In the genomic region with DNA sequence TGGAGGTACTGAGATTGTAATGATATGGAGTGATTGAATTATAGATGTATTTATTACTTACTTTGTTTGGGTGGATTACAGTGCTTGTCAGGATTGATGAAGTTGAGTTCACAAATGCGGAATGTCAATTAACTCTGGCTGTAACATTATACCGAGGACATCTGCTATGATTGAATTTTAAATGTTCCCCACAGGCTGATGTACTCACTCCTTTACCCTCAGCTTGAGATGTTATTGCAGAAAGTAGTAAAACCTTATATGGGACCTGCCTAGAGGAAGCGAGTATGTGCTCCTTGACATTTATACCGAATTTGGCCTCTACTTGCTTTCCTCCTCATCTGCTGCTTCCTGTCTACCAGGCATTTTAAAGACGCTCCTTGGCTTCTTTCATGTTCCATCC, we compare ENCODE assay signal across 21 mouse cellular contexts.
DNase-seq lines count a peak whose midpoint lies in the region; ATAC-seq and TF ChIP-seq lines count a peak whose summit lies in the region.
"Had no signal": no experiment of that assay in that cellular context is flagged by ENCODE, and none has a peak within 500 bp of the region (broad histone marks: within the 10 kb centered on the region; RNA-seq: fewer than 3 reads in every experiment).

No protein-coding gene starts in this region.

- WGBS in embryonic facial prominence, embryonic 11.5 days, result 67% methylated on average over 5 of the region's 5 CpGs
- 73% methylated on average over 5 of the region's 5 CpGs for WGBS in embryonic facial prominence, embryonic 10.5 days
- 35% methylated on average over 5 of the region's 5 CpGs for WGBS in kidney, embryonic 14.5 days
- 61% methylated on average over 5 of the region's 5 CpGs for WGBS in lung, embryonic 14.5 days
- 81% methylated on average over 5 of the region's 5 CpGs for WGBS in lung, adult 2 months
- 77% methylated on average over 5 of the region's 5 CpGs for WGBS in forebrain, postnatal 0 days

- no peak for TF ChIP-seq POLR2A in lung, adult 2 months (IDR thresholded peaks at IDR 0.05; ENCODE audit: borderline replicate concordance, extremely low read depth, low read depth, low read length)

- no peak for ATAC-seq in embryonic facial prominence, embryonic 11.5 days (replicated peaks; ENCODE audit: insufficient number of reproducible peaks, low FRiP score, low TSS enrichment, low read depth)
- peak; percentile 55; the same call in 1 of the 2 replicates for ATAC-seq in kidney, embryonic 14.5 days (ENCODE audit: low FRiP score, low TSS enrichment)
- 0 out of 2 replicates have a peak, but pooled peaks have one; percentile 3 for ATAC-seq in lung, embryonic 14.5 days (ENCODE audit: insufficient read depth)
- ATAC-seq in forebrain, postnatal 0 days, result no peak
- ATAC-seq: CD4-positive, CD25-positive, alpha-beta regulatory T cell, adult 4 months; intestine, embryonic 15.5 days had no signal

- no peak overlapping the region for H3K4me3 ChIP-seq in embryonic facial prominence, embryonic 11.5 days (ENCODE audit: low read depth, low read length)
- no peak overlapping the region for H3K4me3 ChIP-seq in embryonic facial prominence, embryonic 10.5 days
- H3K4me3 ChIP-seq in kidney, embryonic 14.5 days (ENCODE audit: low read length), result no peak overlapping the region
- H3K4me3 ChIP-seq in lung, embryonic 14.5 days (ENCODE audit: low read depth, low read length), result no peak overlapping the region
- H3K4me3 ChIP-seq in lung, adult 2 months (replicated peaks; ENCODE audit: extremely low read depth, low read depth, low read length), result no peak overlapping the region
- no peak overlapping the region for H3K4me3 ChIP-seq in forebrain, postnatal 0 days (ENCODE audit: low read depth, low read length)
- H3K4me3 ChIP-seq: embryonic facial prominence, embryonic 12.5 days; gastrocnemius, adult 2 months; heart, embryonic 12.5 days; hindbrain, embryonic 10.5 days; intestine, embryonic 15.5 days had no signal

- H3K4me1 ChIP-seq in embryonic facial prominence, embryonic 11.5 days (ENCODE audit: control insufficient read depth, insufficient read depth, low read length), result no peaks in the 10 kb centered on the region
- H3K4me1 ChIP-seq in embryonic facial prominence, embryonic 10.5 days, result no peaks in the 10 kb centered on the region
- no peaks in the 10 kb centered on the region for H3K4me1 ChIP-seq in kidney, embryonic 14.5 days (ENCODE audit: control insufficient read depth, insufficient read depth, low read length)
- H3K4me1 ChIP-seq in lung, embryonic 14.5 days (ENCODE audit: insufficient read depth), result no peaks in the 10 kb centered on the region
- no peaks in the 10 kb centered on the region for H3K4me1 ChIP-seq in lung, adult 2 months (ENCODE audit: control insufficient read depth, insufficient read depth, low read length)
- no peaks in the 10 kb centered on the region for H3K4me1 ChIP-seq in forebrain, postnatal 0 days (ENCODE audit: insufficient read depth)
- H3K4me1 ChIP-seq: embryonic facial prominence, embryonic 12.5 days; heart, embryonic 12.5 days; intestine, embryonic 15.5 days had no signal

- no peaks in the 10 kb centered on the region for H3K27me3 ChIP-seq in embryonic facial prominence, embryonic 11.5 days (ENCODE audit: control insufficient read depth, insufficient read depth, low read length)
- H3K27me3 ChIP-seq in embryonic facial prominence, embryonic 10.5 days (replicated peaks; ENCODE audit: low read depth, poor library complexity, severe bottlenecking), result no peaks in the 10 kb centered on the region
- H3K27me3 ChIP-seq in kidney, embryonic 14.5 days (ENCODE audit: control insufficient read depth, insufficient read depth, low read length), result no peaks in the 10 kb centered on the region
- no peaks in the 10 kb centered on the region for H3K27me3 ChIP-seq in lung, embryonic 14.5 days (ENCODE audit: insufficient read depth, low read length)
- no peaks in the 10 kb centered on the region for H3K27me3 ChIP-seq in forebrain, postnatal 0 days (ENCODE audit: insufficient read depth, low read length)
- H3K27me3 ChIP-seq: embryonic facial prominence, embryonic 12.5 days; heart, embryonic 12.5 days; intestine, embryonic 15.5 days had no signal

- TF ChIP-seq CTCF in lung, embryonic 14.5 days (IDR thresholded peaks at IDR 0.05; ENCODE audit: low read depth), result no peak
- no peak for TF ChIP-seq CTCF in lung, adult 2 months (IDR thresholded peaks at IDR 0.05; ENCODE audit: insufficient read depth, low read length)
- no peak for TF ChIP-seq CTCF in forebrain, postnatal 0 days (IDR thresholded peaks at IDR 0.05; ENCODE audit: low read depth)

- no peak overlapping the region for H3K27ac ChIP-seq in embryonic facial prominence, embryonic 11.5 days (replicated peaks; ENCODE audit: low read depth, low read length)
- no peak overlapping the region for H3K27ac ChIP-seq in embryonic facial prominence, embryonic 10.5 days (replicated peaks)
- peak overlapping the region; percentile 44; the same call in 1 of the 2 replicates for H3K27ac ChIP-seq in kidney, embryonic 14.5 days (ENCODE audit: low read depth, low read length)
- H3K27ac ChIP-seq in lung, embryonic 14.5 days (ENCODE audit: low read depth), result no peak overlapping the region; the same call in 1 of the 2 replicates
- no peak overlapping the region for H3K27ac ChIP-seq in forebrain, postnatal 0 days (ENCODE audit: low read depth, low read length)
- H3K27ac ChIP-seq: embryonic facial prominence, embryonic 12.5 days; gastrocnemius, adult 2 months; hindbrain, embryonic 10.5 days; hindbrain, embryonic 14.5 days; intestine, embryonic 15.5 days had no signal

- peak; percentile 9 for DNase-seq in embryonic facial prominence, embryonic 11.5 days (ENCODE audit: low spot score)
- DNase-seq in embryonic facial prominence, embryonic 10.5 days (ENCODE audit: low spot score), result no peak
- no peak for DNase-seq in kidney, postnatal 4 days
- DNase-seq in lung, embryonic 14.5 days, result no peak
- no peak for DNase-seq in lung, adult 2 months
- peak; percentile 6 for DNase-seq in forebrain, postnatal 0 days
- DNase-seq in cerebellum, postnatal 36 days, result no peak
- DNase-seq: adrenal gland, postnatal 25 days; B cell, adult 2 months; cerebellum, adult 18-20 months; cerebellum, adult 9-11 months; gastrocnemius, adult 2 months; gastrocnemius, postnatal 25 days had no signal

- no peaks in the 10 kb centered on the region for H3K9me3 ChIP-seq in embryonic facial prominence, embryonic 11.5 days (replicated peaks; ENCODE audit: control insufficient read depth, low read length)
- H3K9me3 ChIP-seq in embryonic facial prominence, embryonic 10.5 days, result no peaks in the 10 kb centered on the region
- no peaks in the 10 kb centered on the region for H3K9me3 ChIP-seq in kidney, embryonic 14.5 days (ENCODE audit: control insufficient read depth, low read length)
- no peaks in the 10 kb centered on the region for H3K9me3 ChIP-seq in lung, embryonic 14.5 days (ENCODE audit: low read depth, low read length)
- H3K9me3 ChIP-seq in forebrain, postnatal 0 days (ENCODE audit: low read length), result no peaks in the 10 kb centered on the region
- H3K9me3 ChIP-seq: embryonic facial prominence, embryonic 12.5 days; heart, embryonic 12.5 days; hindbrain, embryonic 10.5 days; intestine, embryonic 15.5 days had no signal

- no peak overlapping the region for H3K9ac ChIP-seq in embryonic facial prominence, embryonic 11.5 days (replicated peaks; ENCODE audit: low read length)
- no peak overlapping the region for H3K9ac ChIP-seq in kidney, embryonic 14.5 days (ENCODE audit: low read depth, low read length)
- no peak overlapping the region for H3K9ac ChIP-seq in lung, embryonic 14.5 days
- no peak overlapping the region for H3K9ac ChIP-seq in forebrain, postnatal 0 days
- H3K9ac ChIP-seq: embryonic facial prominence, embryonic 12.5 days; heart, embryonic 12.5 days; hindbrain, embryonic 14.5 days; intestine, embryonic 15.5 days had no signal

- no peak overlapping the region for H3K4me2 ChIP-seq in embryonic facial prominence, embryonic 11.5 days (ENCODE audit: low read depth, low read length)
- H3K4me2 ChIP-seq in kidney, embryonic 14.5 days (replicated peaks; ENCODE audit: low read depth, low read length), result no peak overlapping the region
- H3K4me2 ChIP-seq in lung, embryonic 14.5 days, result no peak overlapping the region
- no peak overlapping the region for H3K4me2 ChIP-seq in forebrain, postnatal 0 days (ENCODE audit: low read depth)
- H3K4me2 ChIP-seq: embryonic facial prominence, embryonic 12.5 days; heart, embryonic 12.5 days; hindbrain, embryonic 14.5 days; intestine, embryonic 15.5 days had no signal

- H3K36me3 ChIP-seq in embryonic facial prominence, embryonic 11.5 days (replicated peaks; ENCODE audit: control insufficient read depth, insufficient read depth, low read depth, low read length), result no peaks in the 10 kb centered on the region
- H3K36me3 ChIP-seq in embryonic facial prominence, embryonic 10.5 days (replicated peaks), result no peaks in the 10 kb centered on the region
- H3K36me3 ChIP-seq in kidney, embryonic 14.5 days (ENCODE audit: control insufficient read depth, insufficient read depth, low read length), result no peaks in the 10 kb centered on the region
- no peaks in the 10 kb centered on the region for H3K36me3 ChIP-seq in lung, embryonic 14.5 days (ENCODE audit: insufficient read depth)
- H3K36me3 ChIP-seq in forebrain, postnatal 0 days (ENCODE audit: insufficient read depth), result no peaks in the 10 kb centered on the region
- H3K36me3 ChIP-seq: embryonic facial prominence, embryonic 12.5 days; G1E; heart, embryonic 12.5 days; hindbrain, embryonic 10.5 days; intestine, embryonic 15.5 days had no signal

Comparison
In these comparisons a context has a peak if more than half of its experiments do, and no peak if none do; other contexts are left out.
1. DNase-seq: peak in embryonic facial prominence, embryonic 11.5 days (single experiment) and forebrain, postnatal 0 days (single experiment); none in embryonic facial prominence, embryonic 10.5 days (single experiment), kidney, postnatal 4 days (0 of 2), lung, embryonic 14.5 days (single experiment), lung, adult 2 months (single experiment) and cerebellum, postnatal 36 days (0 of 2).
2. ATAC-seq: peak in kidney, embryonic 14.5 days (single experiment) and lung, embryonic 14.5 days (single experiment); none in embryonic facial prominence, embryonic 11.5 days (single experiment) and forebrain, postnatal 0 days (single experiment).